Mouse (Mus musculus): ENCODE data around the gene Mterf2. TPM values are rescaled to one million over a fixed set of nuclear protein-coding genes. Genes with fewer than 3 reads are reported as not detected.

Gene Mterf2
- 10 to 100 TPM; 13.8 to 16.4 TPM for total RNA-seq (2021)

- DNase-seq (ENCODE audit: extremely low spot score in 1 of 2, low spot score in 2 of 2): peak; percentile 95 to 98
- intact Hi-C loops (cut with DNase I): no loop called here
Measured at GRCm38 (mm10) chr10:85127395-85128287, at the start of gene Mterf2. Mterf2 (minus strand) TSS chr10:85128027.

DNA sequence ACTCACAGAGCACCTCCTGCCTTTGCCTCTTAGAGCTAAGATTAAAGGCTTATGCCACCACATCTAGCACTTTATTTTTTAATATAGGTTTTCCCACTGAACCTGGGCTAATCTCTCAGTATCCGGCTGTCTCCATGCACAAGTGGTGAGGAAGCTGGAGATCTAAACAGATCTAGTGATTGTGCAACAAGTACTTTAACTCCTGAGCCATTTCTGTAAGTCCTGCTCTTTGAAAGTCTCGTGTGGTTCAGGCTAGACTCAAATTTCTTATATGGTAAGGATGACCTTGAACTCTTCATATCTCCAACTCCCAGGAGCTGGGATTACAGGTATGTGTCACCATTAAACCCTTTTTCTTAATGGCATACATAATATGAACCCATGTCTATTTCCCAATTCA lies 48.8 kb upstream of the Mterf2 start:
- intact Hi-C loops (cut with DNase I): no loop called here
- no peak for DNase-seq (ENCODE audit: extremely low spot score in 1 of 2, low spot score in 2 of 2)

DNA sequence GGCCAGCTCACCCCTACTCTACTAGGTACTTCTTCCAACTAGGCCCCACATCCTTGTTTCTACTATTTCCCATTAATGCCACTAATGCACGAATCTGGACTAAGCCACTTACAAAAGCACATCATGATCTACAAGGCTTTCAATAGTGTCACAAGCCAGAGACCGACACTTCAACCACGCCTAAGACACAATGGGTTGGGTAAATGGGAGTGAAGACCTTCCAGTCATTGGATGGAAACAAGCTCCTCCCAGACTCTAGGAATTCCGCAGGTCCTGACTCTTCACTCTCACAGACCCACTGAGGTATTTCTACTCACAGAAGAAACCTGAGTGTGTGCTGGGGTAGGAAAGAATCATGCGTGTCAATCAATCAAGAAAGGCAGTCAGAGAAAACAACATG lies 37.5 kb upstream of the Mterf2 start:
- intact Hi-C loops (cut with DNase I): no loop called here
- DNase-seq (ENCODE audit: extremely low spot score in 1 of 2, low spot score in 2 of 2): no peak

DNA sequence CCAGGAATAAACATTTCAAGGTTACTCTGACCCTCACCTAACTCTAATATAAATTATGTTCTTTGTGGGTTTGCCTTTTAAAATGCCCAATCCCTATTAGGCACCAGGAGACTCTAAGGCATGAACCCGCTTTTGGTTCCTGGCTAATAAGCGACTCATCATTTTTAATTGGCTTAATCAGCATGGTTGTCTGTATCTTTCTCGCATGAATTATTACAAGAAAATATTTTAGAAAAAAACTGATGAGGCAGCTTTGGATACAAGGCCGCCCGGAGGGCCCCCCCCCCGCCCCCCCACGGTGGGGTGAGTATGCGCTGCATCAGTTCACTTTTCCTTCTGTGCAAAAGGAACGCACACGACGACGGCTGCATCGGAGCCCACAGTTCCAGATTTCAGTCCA lies 37.0 kb upstream of the Mterf2 start:
- DNase-seq (ENCODE audit: extremely low spot score in 1 of 2, low spot score in 2 of 2): no peak
- intact Hi-C loops (cut with DNase I): no loop called here

DNA sequence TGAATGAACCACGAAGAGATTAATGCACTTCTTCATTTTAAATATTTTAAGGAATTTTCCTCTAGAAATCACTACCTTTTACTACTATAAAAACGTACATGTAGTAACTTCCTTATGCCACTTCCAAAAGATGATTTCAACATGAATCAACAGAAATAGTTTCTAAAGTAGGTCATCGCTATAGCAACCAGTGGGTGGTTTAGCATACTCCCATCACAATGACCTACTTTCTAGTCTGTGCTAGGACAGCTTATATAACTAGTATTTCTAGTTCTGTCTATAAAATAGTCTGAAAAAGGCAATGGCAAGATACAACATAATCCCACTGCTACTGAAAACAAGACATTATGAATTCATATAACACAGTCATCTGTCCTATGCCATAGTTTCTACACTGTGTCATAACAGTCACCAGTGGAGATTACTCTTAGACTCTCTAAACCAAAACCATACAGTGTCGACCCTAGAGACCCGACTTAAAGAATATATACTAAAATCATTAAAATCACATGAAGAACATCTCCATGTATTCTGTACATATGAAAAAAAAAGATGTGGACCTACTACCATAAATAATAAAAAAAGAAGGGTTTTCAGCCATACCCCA lies 34.0 kb upstream of the Mterf2 start:
- intact Hi-C loops (cut with DNase I): no loop called here

GRCm38 (mm10) chr10:85159989-85160619 lies 32.3 kb upstream of the Mterf2 start:
- no peak for DNase-seq (ENCODE audit: extremely low spot score in 1 of 2, low spot score in 2 of 2)
- intact Hi-C loops (cut with DNase I): no loop called here

More for the DNA sequence above, 34.0 kb upstream of the Mterf2 start:
- DNase-seq (ENCODE audit: extremely low spot score in 1 of 2, low spot score in 2 of 2): peak in 1 of 2 experiments; percentile 49

GRCm38 (mm10) chr10:85157451-85157850 lies 29.6 kb upstream of the Mterf2 start:
- intact Hi-C loops (cut with DNase I): no loop called here
- DNase-seq (ENCODE audit: extremely low spot score in 1 of 2, low spot score in 2 of 2): no peak

- intact Hi-C loops (cut with DNase I): no loop called here
- DNase-seq (ENCODE audit: extremely low spot score in 1 of 2, low spot score in 2 of 2): peak; percentile 48 to 56
Measured at GRCm38 (mm10) chr10:85154195-85154594, 26.4 kb upstream of the Mterf2 start.

GRCm38 (mm10) chr10:85149226-85149625 lies 21.4 kb upstream of the Mterf2 start:
- no peak for DNase-seq (ENCODE audit: extremely low spot score in 1 of 2, low spot score in 2 of 2)
- intact Hi-C loops (cut with DNase I): no loop called here

DNA sequence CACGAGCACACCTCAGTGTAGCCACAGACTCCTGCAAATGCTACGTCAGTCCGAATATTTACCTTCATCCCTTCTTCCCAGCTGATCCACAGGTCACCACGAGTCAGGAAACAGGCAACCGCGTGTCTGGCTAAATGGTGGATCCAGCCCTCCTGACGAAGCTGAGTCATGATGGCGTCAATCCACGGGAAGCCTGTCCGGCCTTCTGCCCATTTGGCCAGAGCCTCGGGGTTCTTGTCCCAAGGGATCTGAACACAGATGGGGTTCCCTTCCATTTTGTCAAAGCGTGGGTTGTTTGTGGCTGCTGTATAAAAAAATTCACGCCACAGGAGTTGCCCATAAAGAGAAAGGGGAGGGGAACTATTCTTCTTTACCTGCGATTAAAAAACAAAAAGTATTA lies 18.5 kb upstream of the Mterf2 start:
- intact Hi-C loops (cut with DNase I): no loop called here
- no peak for DNase-seq (ENCODE audit: extremely low spot score in 1 of 2, low spot score in 2 of 2)

DNA sequence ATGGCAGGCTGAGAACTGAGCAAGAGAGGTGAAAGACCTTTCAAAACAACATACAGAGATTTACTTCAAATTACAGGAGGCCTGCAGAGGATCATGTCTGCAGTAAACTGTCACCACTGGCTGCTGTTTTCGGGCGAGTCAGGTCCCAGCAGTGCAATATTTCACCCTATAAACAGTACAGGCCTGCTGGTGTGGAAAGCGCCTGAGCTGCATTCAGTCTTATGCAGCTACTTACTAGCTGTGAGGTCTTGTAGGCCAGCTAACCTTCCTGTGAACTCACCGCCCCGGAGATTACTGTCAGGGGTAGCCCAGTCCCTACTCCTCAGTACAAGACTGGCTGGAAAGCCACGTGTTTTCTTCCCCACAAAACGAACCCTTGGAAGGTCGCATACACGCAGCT lies 13.6 kb upstream of the Mterf2 start:
- DNase-seq (ENCODE audit: extremely low spot score in 1 of 2, low spot score in 2 of 2): no peak

GRCm38 (mm10) chr10:85136573-85136972 lies 8.7 kb upstream of the Mterf2 start:
- DNase-seq (ENCODE audit: extremely low spot score in 1 of 2, low spot score in 2 of 2): no peak
- intact Hi-C loops (cut with DNase I): no loop called here

More for the DNA sequence above, 13.6 kb upstream of the Mterf2 start:
- intact Hi-C loops (cut with DNase I): no loop called here

DNA sequence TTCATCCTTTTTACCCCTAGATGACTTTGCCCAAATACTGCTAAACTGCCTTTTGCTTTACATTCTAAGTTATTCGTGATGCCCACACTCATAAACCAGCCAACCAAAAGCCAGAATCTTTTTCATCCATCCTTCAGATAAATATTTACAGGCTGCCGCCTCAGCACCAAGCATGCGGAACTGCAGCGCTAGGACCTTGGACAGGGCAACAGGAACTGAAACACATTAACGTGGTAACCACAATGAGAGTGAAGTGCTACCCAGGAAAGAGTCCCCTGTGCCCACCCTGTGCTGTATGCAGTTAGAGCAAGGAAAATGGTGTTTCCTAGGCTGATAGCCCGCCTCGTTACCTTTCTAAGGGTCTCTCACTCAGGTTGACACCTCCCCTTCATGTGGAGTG lies 626 bp upstream of the Mterf2 start:
- intact Hi-C loops (cut with DNase I): no loop called here
- DNase-seq (ENCODE audit: extremely low spot score in 1 of 2, low spot score in 2 of 2): no peak

- no peak for DNase-seq (ENCODE audit: extremely low spot score in 1 of 2, low spot score in 2 of 2)
- intact Hi-C loops (cut with DNase I): no loop called here
Measured at GRCm38 (mm10) chr10:85125184-85125583, 2.6 kb downstream of the Mterf2 start.

DNA sequence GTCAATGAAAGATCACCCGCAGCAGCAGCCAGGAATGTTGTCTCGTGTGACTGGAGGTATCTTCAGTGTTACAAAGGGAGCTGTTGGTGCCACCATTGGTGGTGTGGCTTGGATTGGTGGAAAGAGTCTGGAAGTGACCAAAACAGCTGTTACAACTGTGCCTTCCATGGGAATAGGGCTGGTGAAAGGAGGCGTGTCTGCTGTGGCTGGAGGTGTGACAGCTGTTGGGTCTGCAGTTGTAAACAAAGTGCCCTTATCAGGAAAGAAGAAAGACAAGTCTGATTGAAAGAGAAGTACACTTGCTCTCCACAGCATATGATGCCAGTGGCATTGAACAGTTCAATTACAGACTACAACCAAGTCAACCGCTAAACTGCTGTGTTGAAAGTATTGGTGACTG lies 13.4 kb downstream of the Mterf2 start:
- intact Hi-C loops (cut with DNase I): no loop called here
- DNase-seq (ENCODE audit: extremely low spot score in 1 of 2, low spot score in 2 of 2): no peak

DNA sequence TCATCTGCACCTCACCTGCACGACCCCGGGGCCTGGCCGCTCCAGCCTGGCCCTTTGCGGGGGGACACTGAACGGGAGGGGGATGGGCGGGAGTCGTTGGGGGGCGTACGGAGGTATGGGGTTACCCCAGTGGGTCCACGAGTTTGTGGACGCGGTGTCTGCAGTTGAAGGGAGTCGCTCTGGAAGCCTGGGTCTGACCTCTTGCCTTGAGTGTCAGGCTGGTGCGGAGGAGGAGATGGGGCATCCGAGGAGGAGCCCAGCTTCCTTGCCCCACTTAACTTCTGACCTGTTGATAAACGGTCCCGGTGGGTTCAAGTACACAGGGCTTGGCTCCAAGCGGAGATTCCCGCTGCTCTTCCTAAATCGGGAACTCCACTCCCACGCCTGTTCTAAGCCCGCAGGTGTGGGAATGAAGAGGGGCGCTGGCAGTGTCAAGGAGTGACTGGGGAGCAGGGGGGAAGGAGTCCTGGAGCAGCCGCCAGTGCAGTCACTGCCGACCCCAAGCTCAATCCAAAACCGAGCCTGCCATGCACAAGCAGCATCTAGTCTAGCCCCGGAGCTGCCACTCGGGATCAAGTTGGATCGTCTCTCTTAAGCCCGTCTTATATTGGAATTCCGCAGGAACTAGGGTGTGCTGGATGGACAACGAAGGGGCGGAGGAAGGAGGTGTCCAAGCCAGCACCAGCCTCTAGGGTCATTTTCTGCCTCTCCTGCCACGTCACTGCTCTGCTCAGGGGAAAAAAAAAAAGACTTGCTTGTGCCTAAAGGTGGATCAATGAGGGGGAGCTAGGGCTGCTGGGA lies 24.5 kb downstream of the Mterf2 start:
- peak; percentile 11 to 37 for DNase-seq (ENCODE audit: extremely low spot score in 1 of 2, low spot score in 2 of 2)
- intact Hi-C loops (cut with DNase I): no loop called here

DNA sequence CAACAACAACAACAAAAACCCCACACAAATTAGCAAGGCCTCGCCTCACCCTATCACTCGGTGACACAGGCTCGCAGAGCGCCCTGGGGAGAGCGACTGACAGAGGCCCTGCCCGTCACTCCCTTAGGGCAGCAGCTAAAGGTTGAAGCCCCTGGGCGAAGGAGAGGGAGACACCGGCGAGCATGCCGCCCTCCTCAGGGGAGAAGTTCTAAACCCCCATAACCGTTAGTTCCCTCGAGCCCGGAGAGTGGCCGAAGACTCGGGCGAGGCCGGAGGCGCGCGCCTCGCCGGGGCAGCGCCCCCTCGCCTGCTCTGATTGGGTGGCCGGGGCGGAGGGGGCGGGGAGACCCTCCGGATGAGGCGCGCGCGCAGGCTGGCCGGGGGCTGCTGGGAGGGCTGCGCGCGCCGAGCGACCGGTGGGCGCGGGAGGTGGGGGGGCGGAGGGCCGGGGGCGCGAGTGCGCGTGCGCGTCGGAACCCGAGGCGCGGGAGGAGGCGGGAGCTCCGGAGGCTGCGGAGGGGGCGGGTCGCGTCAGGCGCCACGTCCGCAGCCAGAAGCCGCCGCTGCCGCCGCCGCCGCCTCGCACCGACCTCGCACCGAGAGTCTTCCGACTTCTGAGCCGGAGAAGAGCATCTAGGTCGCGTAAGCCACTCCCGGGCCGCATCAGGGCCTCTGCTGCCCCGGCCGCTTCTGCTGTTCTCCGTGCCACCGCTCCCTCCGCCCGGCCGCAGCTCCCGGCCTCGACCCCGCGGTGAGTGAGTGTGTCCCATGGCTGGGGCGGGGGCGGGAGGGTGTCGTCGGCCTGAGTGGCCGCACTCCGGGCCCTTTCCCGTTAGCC lies 25.4 kb downstream of the Mterf2 start, which contains the start of the genes Fhl4 and Tmem263:
Fhl4 (minus strand) TSS at position 249 of the 838 bp plus-strand sequence.
Tmem263 (plus strand) TSS at position 381 of the 838 bp plus-strand sequence.
- DNase-seq (ENCODE audit: extremely low spot score in 1 of 2, low spot score in 2 of 2): peak; percentile 73 to 94
- intact Hi-C loops (cut with DNase I): no loop called here

GRCm38 (mm10) chr10:85101841-85102240 lies 26.0 kb downstream of the Mterf2 start:
- peak; percentile 12 to 57 for DNase-seq (ENCODE audit: extremely low spot score in 1 of 2, low spot score in 2 of 2)
- intact Hi-C loops (cut with DNase I): no loop called here
